Mouse (Mus musculus) spleen, adult 2 months (tissue): ENCODE data around the gene Saa1.

Experiments
- CTCF ChIP-seq: fragments of 200-500 bp; IDR thresholded peaks from 2 replicates; pipeline ENCODE4 v1.5.1; 2011; ENCODE audit warnings: mild to moderate bottlenecking, inconsistent platforms; ENCODE audit not compliant: insufficient read depth, insufficient read length, insufficient replicate concordance; ENCODE audit errors: extremely low read depth
- POLR2A ChIP-seq: fragments of 200-500 bp; IDR thresholded peaks from 2 replicates; pipeline ENCODE4 v1.6.1; 2011; ENCODE audit warnings: low read depth, low read length, inconsistent platforms

DNA sequence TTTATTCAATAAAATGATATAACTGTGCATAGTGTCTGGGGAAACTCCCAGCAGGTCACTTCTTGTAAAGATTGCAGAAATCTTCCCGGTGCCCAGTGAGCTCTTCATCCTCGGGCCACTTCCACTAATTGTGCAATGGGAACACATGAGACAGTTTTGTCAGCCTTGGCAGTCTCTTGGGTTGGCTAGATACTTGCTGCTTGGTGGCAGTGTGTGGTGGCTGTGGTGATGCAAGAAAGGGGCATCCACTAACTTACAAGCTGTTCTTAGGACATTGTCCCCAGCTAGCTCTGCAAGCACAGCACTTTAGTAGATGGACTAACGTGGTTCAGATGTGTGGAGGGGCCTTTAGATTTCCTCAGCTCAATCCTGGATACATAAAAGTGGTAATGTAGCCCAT, 3.0 kb upstream of the Saa1 start:
- TF ChIP-seq CTCF (no peak), POLR2A (no peak)
